Mouse (Mus musculus) brain, embryonic 14.5 days (tissue): ENCODE measurements around the gene Adh7.

Experiments used
- CTCF ChIP-seq: fragments of 200-500 bp; IDR thresholded peaks from 2 replicates; pipeline ENCODE4 v1.5.1; 2012; ENCODE audit warnings: inconsistent platforms, mild to moderate bottlenecking, moderate library complexity, borderline replicate concordance; ENCODE audit not compliant: insufficient read depth, insufficient read length; ENCODE audit errors: extremely low read depth
- POLR2A ChIP-seq: fragments of 200-500 bp; IDR thresholded peaks from 2 replicates; pipeline ENCODE4 v1.6.1; 2012; ENCODE audit warnings: mild to moderate bottlenecking, inconsistent platforms, borderline replicate concordance; ENCODE audit not compliant: poor library complexity, insufficient read depth, insufficient read length, severe bottlenecking; ENCODE audit errors: extremely low read depth

DNA sequence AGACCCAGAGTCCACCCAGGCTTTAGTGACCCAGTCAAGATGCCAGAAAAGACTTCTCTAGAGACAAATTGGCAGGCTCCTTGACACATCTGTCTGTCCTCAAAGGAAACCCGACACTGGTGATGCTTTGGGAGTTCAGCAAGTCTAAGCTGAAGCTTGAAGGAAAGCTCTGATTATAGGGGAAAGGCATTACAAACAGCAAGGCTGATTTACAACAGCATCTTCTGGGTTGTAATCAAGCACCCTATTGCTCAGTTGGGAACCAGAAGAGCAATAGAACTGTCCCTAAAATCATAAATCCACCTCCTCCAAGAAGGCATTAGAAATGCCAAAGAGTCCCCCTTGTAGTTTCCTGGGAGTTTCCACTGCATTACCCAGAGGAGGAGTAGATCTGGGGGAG is 52.9 kb downstream of the Adh7 start:
- TF ChIP-seq CTCF = no peak
- no peak for TF ChIP-seq POLR2A
